Mouse (Mus musculus): ENCODE data around the gene H2-DMb2.

DNA sequence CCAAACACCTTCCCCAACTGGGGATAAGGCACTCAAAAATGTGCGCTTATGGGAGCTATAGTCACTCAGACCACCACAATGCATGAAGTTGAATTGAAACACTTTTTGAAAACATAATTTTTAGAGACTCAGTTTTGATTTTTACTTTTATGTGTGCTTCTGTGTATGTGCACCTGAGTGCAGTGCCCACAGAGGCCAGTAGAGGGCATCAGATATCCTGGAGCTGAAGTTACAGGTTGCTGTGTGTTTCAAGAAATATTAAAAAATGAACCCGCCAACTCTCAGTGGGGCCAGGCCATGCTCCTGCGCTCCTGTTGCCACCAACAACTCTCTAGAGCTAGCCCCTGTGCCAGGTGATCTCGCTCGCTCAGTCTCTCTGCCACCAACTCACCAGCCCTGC lies 29.4 kb downstream of the H2-DMb2 start:
- no peak for TF ChIP-seq POLR2A (IDR thresholded peaks at IDR 0.05; ENCODE audit: insufficient read depth, low read depth, low read length)
- TF ChIP-seq CTCF (IDR thresholded peaks at IDR 0.05): peak; percentile 39
- TF ChIP-seq EP300 (IDR thresholded peaks at IDR 0.05; ENCODE audit: insufficient read depth, low read depth, low read length): no peak
